Mouse (Mus musculus): ENCODE results near the gene Lrit2.

DNA sequence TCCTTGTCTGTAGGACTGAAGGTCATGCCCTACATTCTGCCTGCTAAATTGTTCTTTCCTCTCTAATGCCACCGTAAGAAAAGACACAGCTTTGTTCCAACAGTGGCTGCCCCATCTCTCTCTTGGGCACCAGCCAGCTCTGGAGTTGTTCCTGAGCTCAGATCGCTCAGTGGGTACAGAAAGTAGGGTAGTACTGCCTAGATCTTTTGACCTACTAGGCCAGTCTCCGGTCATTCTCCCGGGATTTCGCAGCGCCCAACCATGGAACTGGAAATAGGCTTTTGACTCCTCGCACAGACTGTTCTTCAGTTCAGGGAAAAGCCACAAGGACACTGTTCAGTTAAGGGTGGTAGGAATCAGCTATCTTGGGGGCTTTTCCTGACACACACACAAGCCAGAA is 45.2 kb downstream of the Lrit2 start:
- TF ChIP-seq CTCF (IDR thresholded peaks at IDR 0.05; ENCODE audit: low read depth) (no peak), EP300 (IDR thresholded peaks at IDR 0.05; ENCODE audit: low read depth) (no peak)
